Mouse (Mus musculus): ENCODE data around the gene Palld.
A peak's percentile ranks its signal among the peaks of the same experiment; 100 is the strongest.

Gene Palld

DNA sequence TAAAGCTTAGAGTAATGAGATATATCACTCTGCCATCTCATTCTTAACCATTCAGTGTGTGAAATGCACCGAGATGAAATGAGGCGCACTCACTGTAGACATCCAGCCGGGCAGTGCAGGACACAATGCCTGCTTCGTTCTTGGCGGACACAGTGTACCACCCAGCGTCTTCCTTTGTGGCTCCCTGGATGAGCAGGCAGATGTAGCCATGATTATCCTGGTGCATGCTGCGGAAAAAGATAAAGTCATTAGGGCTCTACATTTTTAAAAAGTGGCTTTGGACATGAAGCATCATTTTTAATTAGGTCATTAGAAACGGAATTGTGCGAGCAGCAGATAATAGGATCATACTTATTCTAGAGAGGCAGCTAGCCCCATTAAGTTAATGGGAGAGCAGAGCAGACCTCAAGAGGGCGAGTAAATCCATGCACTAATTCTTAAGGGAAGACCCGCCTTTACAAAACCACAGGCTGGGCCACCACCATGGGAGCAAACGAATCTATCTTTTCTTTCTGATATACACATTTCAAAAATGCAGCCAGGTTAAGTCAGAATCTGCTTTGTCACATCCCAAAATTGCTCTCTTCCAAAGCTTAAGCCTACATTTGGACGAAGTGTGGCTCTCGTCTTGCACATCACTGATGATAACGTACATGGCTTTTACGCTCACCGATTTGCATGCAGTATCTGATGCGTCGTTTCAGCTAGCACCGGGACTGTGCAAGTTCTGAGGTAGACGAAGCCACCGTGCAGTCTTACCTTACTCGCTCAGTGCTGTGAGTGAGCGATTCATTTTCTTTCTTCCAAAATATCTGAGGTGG is 387.2 kb downstream of the Palld start:
- peak; percentile 26 for DNase-seq (ENCODE audit: low spot score)

DNA sequence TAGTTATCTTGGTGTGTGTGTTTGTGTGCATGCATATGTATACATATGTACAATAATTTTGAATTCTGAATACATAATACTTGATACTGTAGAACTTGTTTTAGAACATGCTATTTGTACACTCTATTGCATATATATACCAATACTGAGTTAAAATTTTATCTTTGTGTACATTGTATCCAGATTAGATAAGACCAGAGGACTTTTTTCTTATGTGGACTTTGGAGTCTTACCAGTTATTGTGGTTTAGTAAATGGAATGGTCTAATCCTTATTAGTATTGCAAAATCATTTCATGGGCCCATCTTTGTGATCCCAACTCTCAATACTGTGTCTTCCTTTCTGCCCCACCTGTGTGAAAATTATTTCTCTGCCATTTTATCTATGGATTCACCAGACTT is 400.2 kb downstream of the Palld start:
- no peak for DNase-seq (ENCODE audit: low spot score)

DNA sequence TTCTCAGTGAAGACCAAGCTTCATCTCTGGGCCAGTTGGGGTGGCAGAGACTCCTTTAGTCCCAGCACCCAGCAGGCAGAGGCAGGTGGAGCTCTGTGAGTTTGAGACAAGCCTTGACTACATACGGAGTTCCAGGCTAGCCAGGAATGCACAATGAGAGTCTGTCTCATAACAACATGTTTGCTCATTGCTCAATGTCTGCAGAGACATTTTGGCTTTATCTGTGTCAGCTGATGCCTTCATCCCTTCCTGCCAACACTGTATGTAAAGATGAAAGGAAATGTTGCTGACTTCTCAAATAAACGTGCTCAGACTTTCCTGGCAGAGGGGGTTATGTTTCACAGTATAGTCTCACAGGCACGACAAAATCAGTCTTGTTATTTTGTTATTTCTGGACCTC is 401.6 kb downstream of the Palld start:
- DNase-seq (ENCODE audit: low spot score) = no peak

DNA sequence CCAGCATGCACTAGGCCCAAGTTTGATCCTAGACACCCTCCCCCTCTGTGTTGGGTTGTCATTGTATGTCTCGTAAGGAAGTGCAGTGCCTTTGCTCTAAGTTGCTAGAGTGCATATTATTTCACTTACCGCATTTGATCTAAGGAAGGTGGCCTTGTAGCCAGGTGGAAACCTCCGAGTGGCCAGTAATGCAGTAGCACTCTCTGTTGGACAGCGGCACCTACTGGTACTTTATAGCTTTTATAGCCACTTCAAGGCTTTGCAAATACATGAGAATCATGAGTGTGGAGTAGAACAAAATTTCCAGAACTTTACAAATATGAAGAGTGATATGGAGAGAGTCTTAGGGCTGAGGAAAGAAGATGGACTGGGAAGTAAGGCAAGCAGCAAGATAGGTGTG is 403.5 kb downstream of the Palld start:
- peak; percentile 61 for DNase-seq (ENCODE audit: low spot score)

DNA sequence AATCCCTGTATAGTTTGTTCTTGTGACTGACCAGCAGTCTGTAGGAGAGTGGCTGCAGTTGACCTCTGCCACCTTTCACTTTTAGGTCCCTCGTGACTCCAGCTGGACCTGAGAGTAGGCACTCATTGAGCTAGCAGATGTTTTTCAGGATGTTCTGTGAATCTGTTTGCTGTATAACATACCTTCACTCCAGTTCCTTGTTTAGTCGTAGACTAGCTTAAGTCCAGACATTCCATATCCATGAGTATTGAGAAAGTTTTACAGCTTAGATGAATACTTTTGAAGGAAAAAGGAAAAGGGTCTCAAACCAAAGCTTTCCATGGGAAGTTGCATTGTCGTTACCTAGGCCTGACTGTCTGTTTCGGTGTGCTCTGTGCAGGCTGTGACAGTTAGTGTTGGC is 405.4 kb downstream of the Palld start:
- DNase-seq (ENCODE audit: low spot score) = no peak

DNA sequence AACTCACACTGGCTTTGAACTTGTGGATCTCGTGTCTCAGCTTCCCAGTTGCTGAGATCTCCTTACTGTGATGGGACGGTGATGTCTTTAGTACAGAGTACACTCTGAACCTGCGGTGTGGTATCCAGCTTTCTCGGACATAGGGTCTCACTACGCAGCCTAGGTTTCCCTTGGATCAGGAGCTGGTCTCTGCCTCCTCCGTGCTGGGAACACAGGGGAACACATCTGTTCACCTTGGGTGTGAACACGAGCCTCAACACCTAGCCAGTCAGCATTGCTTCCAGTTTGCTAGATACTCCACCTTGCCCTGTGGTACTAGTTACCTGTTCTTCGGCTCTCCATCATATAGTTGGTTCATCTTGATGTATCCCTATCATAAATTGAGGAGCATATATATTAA is 413.9 kb downstream of the Palld start:
- DNase-seq (ENCODE audit: low spot score) = no peak

DNA sequence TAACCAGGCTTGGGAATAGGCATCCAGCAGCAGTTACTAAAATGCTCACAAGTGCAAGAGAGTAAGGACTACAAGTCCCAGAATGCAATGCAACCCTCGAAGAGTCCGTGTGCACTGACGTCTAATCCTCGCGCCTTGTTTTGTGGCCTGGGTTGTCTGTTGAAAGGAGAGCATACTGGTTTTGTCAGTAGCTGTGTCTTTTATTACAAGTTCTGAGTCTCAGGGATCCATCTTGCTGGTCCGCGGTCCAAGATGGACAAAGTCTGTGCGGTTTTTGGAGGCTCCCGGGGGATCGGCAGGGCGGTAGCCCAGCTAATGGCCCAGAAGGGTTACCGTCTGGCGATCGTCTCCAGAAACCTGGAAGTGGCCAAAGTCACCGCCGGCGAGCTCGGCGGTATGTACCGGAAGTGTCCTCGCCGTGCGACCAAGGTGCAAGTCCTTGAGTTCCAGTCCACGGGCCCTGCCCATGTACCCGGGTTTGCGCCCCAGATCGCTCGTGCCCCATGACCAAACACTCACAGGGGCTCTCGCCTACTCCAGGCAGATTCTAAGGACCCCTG is 414.8 kb downstream of the Palld start, which contains the start of gene Cbr4:
Cbr4 (plus strand) TSS at position 138 of the 560 bp plus-strand sequence.
- DNase-seq (ENCODE audit: low spot score) = peak; percentile 99

DNA sequence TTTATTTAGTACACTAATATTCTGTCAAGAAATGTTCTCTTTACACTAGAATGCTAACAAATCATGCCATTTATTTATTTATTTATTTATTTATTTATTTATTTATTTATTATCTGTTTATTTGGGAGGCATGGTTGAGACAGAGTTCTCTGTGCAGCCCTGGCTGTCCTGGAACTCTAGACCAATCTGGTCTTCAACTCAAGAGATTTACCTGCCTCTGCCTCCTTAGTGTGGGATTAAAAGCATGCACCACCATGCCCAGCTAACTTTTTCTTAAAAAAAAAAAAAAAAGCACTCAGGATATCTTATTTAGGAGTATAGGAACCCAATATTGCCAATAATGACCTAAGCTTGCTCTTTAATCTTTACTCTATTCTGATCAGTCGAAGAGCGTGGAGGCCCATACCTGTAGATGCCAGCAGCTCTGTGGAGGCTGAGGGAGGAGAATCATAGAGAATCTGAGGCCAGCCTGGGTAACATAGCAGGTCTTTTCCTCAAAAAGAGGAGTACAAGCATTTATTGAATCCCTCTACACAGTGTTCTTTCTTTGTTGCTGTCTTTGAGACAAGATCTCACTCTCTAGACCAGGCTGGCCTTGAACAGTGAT is 415.5 kb downstream of the Palld start:
- no peak for DNase-seq (ENCODE audit: low spot score)

DNA sequence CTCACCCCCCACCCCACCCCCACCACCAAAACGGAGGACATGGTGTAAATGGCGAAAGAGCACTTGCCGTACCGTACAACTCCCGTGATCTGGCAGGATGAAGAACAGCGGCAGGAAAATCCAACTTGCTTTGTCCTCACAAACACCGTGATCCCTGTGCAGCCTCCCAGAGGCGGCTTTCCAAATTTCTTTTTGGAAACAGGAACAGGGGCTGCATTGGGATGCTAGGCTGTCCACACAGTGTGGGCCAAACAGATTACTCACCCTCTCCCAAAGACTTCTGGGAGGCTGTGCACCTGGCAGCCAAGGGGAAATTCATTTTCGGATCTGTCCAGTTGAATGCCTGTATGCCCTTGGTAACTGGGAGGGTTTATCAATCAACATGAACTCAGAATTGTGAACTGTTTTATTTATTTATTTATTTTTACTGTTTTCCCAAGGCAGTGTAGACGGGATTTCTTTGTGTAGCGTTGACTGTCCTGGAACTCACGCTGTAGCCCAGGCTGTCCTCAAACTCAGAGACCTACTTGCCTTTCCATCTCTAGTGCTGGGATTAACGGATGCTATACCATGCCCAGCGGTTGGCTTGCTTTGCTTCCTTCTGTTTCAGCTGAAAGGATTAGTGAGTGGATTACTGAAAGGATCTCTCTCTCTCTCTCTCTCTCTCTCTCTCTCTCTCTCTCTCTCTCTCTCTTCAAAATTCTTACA is 422.1 kb downstream of the Palld start:
- no peak for DNase-seq (ENCODE audit: low spot score)

DNA sequence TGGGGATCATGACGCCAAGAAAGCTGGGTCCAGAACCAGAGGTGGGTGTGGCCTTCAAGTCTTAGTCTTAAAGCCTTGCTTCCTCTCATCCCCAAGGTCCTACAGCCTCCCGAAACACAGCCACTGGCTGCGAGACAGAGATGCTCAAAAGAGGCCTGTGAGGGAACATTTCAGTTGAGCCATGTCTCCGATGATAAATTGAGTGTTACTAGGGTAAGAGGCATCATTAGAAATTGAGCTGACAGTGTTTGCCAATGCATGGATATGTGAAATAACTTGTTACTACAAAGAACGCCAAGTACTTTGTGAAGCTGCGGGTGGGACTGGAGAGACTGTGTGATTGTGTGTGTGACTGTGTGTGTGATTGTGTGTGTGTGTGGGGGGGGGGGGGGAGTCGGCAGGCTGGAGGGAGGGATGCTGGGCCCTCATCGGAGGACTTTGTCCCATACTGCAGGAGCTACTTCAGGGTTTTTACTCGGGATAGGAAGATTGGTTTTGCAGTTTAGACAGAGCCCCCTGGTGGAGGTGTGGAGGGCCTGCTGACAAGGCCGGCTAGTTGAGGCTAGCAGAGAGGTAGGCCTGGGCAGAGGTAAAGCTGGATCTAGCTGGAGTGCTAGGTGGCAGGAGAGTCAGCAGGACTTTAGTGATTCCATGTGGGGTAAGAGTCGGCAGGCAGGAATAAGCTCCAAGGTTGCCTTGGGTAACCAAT is 422.8 kb downstream of the Palld start:
- peak; percentile 72 for DNase-seq (ENCODE audit: low spot score)

DNA sequence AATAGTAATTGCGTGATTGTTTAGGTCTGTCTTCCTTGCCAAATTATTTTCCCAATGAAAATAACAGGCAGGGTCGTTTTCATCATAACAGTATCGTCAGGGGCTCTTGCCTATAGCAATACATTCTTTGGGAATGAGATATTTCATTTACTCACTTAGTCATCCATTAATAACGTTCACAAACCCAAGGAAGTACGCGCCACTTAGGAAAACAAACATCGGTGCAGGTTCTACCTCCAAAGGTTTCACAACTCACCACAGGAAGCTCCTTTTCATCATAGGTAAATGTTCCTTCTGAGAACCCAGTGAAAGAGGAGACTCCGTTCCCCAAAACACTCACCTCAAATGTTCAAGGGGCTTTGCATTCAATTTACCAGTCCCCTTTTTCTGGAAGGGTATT is 423.7 kb downstream of the Palld start:
- no peak for DNase-seq (ENCODE audit: low spot score)

DNA sequence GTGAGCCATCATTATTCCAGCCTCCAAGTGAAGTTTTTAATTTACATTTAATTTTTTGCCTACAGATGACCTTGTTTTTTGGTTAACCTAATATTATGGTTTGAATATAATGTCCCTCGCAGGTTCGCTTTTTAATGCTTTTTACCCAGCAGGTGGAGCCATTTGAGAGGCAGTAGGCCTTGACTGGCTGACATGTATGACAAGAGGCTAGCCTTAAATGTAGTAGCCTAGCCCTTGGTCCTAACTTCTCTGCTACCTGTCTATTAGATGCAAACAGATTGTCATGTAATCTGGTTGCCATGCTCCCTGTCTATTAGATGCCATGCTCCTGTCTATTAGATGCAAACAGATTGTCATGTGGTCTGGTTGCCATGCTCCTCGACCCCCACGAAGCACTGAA is 424.3 kb downstream of the Palld start:
- DNase-seq (ENCODE audit: low spot score) = no peak

DNA sequence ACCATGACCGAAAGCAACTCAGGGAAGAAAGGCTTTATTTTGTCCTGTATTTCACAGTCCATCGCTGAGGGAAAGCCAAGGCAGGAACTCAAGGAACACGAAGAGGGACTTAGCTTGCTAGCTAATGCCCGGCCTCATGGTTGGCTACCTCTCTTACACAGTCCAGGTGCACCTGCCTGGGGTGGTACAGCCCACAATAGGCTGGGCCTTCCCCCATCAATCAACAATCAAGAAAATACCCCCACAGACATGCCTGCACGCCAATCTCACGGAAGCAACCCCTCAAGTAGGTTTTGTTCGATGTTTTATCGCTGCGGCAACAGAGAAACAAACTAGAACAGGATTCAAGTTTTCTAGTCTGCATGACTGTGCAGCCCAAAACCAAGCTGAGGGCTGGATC is 426.3 kb downstream of the Palld start:
- DNase-seq (ENCODE audit: low spot score) = no peak

DNA sequence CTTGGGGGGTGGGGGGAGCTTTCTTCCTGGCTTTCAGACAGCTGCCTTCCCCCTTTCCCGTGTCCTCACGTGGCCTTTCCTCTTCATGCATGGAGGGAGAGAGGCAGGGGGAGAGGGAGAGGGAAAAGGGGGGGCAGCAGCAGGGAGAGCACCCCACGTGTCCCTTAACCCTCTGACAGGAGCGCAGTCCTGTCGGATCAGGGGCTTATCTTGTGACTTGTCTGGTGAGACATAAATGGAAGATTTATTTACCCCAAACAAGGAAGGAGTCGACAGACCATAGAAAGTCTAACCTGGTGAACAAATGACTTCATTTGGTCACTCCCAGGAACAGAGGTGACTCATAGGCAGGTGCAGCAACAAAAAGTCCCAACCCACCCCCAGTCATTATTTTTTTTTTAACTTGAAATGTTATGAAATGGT is 427.2 kb downstream of the Palld start:
- DNase-seq (ENCODE audit: low spot score) = no peak

DNA sequence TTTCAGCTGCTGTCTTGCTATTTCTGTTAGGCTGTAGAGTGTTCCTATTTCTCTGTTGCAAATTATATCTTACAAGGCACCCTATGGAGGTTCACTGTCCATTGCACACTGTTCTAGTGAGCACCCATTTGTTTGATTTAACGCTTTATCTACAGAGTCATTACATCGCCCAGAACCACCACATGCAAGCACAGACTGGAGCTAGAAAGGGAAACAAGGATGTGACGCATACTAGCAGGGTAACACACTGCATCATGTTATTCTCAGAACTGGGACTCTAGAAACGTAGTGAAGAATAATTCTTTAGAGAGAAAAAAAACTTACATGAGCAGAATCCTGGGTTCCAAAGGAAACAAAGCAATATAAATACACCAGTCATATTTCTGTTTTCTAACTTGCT is 432.3 kb downstream of the Palld start:
- no peak for DNase-seq (ENCODE audit: low spot score)

DNA sequence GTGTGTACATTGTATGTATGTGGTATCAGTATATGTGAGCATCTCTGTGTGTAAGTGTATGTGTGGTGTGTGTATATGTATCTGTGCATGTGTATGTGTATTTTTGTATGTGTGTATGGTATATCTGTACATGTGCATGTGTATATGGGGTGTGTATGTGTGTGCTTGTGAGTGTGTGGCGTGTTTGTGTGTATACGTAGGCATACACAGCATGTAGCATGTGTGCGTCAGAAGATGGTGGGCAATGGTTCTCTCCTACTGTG is 435.0 kb downstream of the Palld start:
- DNase-seq (ENCODE audit: low spot score) = no peak

DNA sequence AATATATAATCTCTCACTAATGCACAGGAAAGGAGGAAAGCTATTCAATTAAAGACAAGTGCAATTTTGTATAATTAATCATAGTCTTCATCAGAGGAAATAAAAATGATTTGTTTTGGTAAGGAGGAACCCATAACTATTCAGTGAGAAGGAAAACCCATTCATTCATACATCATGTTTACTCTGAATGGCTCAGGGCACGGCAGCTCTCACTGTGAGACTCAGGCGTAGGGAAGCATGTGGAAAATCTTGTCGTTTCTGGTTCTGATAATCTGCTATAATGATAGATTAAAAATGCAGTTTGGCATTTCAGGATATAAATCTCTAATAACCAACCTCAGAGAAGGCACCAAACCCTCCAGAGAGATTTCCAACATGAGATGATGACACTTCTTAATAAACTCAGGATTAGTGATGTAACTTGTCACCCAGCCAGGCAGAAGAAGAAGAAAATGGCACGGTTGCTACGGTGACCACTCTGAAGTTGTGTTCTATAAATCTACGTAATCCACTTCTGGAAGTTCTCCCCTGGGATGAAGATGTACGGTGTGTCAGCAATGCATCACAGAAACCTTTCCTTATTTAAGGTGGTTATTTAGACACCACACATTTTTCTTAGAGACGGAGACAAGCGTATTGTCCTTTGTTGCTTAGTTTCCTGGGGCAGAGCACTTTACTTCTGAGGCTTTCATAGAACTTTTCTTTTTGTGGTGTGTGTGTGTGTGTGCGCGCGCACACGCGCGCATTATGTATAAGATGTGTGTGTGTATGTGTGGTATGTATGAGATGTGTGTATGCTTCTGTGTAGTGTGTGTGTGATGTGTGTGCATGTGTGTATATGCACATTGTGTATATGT is 435.6 kb downstream of the Palld start:
- no peak for DNase-seq (ENCODE audit: low spot score)

DNA sequence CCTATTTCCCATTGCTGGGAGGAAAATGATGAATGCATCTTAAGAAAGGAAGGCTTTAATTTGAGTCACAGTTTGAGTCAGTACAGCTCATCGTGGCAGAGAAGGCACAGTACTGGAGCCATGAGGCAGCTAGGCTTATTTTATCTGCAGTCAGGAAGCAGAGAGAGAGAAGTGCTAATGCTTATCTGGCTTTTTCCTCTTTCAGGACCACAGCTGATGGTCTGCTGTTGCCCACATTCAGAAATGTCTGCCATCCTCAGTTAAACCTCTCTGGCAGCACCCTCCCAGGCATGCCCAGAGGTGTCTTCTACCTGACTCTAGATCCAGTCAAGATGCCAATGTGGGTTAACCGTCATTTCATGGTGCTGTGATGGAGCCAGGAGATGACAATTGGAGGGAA is 438.1 kb downstream of the Palld start:
- DNase-seq (ENCODE audit: low spot score) = no peak

DNA sequence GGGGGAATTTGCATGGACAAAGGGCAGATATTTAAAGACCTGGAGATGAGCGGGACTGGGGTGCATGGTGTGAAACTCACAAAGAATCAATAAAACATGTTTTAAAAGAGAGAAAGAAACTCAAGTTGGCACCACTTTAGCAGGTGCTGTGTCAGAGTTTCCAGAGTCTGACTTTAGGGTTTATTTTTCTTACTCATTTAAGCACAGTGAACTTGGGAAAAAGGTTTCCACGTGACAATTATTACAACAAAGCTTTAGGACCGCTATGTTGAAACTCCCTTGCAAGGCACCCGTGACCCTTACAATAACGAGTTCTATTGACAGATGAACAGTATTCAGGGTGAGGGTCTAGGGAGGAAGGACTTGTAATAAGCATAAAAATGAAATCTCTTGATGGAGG is 440.3 kb downstream of the Palld start:
- no peak for DNase-seq (ENCODE audit: low spot score)
